Mouse (Mus musculus) gonadal fat pad, adult 2 months (tissue): ENCODE data around the gene Kcnmb2. TPM values are rescaled to one million over a fixed set of nuclear protein-coding genes. Genes with fewer than 3 reads are reported as not detected.

Source experiments
- DNase-seq: peaks from one replicate; pipeline ENCODE4 v3.0.0-alpha.2; 2012; ENCODE audit warnings: low read depth
- polyA plus RNA-seq: library from polyadenylated mRNA; depleted of rRNA; stranded (reverse); fragments of >200 nt; gene quantifications from 2 replicates; pipeline ENCODE4 v1.2.3, GENCODE M21; 2012; rRNA removed

Gene Kcnmb2
- polyA plus RNA-seq: 0.08 and 0.28 TPM in 2 replicates

DNA sequence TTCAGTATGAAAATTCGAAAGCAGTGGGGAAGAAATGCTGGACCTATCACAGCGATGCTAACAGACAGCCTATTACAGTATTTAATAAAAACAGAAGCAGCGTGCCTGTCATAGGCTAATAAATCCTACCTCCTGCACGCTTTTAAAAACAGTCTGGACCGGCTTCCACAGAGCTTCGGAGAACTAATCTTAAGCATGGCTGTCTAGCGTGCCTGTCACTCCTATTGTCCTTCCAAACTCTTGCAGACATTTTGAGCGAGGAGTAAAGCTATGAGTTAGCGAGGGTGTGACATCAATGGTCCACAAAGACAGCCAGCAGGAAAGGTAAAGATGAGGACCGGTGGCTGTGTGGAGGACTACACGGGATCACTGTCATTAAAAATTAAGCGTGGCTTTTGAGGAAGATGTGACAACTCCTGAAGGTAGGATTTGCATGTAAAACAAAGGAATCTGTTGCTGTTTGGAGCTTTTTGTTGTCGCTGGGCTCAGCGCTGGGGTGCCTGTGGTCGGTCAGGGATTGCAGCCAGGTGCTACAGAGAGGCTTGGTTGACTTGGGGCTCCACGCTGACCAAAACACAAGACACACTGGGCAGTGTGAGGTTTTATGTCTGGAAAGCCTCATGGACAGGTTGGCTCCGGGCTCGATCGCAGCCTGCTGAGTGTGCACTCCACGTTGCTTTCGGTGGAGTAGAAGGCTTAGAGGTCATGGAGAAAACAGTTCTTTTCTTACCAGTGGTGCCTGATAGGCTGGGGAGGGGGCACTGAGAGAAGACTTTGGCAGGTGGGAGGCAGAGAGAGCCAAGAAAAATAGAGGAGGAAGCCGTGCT is at the start of gene Kcnmb2:
TSS of gene Kcnmb2 (plus strand) at position 4 of the 827 bp plus-strand sequence.
- DNase-seq: no peak

DNA sequence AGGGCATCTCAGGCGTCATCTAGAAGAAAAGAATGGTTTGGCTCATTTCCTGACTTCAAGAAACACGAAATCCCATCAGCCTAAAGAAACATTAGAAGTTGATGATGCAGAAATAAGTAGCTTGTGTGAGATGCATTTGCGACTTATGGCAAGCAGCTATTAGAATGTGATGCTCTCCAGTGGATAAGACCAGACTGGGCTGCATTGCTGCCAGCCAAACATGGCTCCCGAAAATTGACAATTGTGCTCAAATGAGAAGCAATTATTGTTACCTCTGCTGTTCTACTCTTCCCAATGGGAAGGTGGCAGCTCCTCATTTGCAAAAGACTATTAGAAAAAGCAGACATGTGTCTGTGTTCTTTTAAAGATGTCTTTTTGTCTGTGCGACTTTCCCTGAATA is 38.8 kb upstream of the Kcnmb2 start:
- DNase-seq: no peak

DNA sequence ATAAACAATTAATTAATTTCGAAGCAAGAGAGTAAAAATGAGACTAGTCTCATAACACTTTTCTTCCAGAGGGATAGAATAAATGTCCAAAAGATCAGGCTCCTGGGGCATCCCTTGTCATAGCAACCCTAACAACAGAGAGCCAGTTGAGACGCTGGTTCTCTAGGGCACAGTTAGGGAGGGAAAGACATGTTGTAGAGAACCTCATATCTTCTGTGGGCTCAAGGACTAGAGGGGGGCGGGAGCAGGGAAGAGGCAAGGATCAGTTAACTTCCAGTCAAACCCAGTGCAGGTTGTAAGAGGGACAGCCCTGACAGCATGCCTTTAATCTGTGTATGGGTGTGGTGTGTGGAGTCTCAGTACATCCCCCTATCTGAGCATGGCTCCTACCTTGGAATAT is 38.2 kb upstream of the Kcnmb2 start:
- no peak for DNase-seq

DNA sequence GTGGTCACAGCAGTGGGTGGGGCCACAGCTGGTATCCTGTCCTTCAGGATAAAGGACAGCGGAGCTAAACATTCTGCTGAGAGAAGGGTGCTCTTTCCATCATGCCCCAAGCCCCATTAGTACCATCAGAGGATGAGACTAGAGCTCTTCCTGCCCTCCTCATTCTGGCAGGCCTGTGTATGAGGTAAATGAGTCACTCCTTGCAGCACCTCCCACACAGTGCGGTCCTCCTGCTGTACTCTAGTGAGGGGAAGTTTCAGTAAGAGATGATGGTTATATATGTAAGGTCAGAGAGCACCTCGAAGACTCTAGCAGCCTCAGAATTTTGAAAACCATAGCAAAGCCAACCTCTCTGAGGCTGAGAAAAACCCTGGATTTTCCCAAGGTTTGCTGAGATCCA is 30.8 kb upstream of the Kcnmb2 start:
- no peak for DNase-seq

DNA sequence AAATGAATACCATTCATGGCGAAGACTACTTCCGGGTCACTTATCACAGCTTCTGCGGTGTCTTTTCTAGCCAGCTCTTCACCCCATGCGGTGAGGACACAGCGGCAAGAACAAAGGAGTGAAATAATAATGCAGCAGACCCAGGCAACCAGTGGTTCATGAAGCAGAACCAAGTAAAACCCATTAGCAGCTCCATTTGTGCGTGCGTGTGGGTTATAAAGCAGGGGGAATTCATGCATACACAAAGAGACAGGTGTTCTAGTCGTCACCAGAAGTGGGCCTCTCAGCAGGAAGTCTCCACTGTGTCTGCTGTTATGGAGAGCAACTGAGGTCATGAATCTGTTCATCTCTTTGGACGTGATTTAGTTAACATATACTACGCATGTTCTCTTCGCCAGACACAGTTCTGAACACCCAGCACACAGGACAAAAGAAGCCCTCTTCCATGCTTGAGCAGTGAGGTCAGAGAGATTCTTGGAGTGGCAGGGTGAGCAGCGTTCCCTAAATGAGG is 19.6 kb upstream of the Kcnmb2 start:
- no peak for DNase-seq

DNA sequence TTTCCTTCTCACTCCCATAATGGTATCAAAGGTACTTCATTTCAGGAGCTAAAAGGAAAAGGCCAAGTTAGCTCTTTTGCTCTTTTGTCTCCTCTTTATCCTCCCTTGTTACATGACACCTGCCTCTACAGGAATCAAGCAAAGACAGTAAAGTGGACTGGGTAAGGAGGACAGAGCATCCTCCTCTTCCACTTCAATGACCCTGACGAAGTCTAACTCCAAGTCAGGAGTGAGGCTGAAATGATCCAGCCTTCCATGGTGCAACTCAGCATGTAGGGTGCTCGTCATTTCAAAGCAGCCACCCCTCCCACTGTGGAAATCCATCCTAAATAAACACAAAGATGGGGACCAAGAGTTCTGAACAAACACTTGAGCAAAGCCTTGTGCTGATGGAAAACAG is 9.7 kb upstream of the Kcnmb2 start:
- DNase-seq: no peak

DNA sequence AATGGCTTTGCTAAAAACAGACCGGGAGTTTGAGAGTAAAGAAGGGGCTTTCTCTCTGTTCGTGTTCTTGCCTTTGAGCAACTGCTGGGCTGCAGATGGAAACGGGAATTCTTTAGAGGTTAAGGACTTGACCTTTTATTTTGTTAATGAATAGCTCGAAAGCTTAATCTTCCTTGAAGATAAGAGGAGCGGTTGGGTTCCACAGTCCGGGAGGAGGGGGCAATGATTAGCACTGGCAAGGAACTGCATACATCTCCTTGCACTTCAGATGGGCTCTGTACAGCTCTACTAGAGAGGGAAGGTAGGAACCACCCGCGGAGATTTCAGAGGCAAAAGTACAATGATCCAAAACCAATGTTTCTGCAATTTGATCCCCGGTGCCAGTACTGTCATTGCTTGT is 1.2 kb downstream of the Kcnmb2 start:
- no peak for DNase-seq

DNA sequence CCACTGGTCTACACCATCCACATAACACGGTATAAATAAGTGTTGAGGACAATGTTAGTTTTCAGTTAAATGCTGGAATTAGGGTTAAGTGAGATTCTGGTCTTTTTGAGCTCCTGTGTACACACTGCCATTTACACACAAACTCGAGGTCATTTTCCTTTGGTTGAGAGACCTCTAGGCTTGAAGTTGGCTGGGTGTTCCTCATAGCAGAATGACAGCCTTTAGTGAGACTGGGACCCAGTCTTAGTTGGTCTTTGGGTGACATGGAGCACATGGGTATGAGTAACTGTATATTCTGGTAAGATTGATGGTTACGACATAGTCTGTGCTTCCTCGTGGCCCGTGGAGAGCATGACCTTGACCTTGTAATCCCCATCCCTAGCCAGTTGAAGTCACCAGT is 1.8 kb downstream of the Kcnmb2 start:
- no peak for DNase-seq

DNA sequence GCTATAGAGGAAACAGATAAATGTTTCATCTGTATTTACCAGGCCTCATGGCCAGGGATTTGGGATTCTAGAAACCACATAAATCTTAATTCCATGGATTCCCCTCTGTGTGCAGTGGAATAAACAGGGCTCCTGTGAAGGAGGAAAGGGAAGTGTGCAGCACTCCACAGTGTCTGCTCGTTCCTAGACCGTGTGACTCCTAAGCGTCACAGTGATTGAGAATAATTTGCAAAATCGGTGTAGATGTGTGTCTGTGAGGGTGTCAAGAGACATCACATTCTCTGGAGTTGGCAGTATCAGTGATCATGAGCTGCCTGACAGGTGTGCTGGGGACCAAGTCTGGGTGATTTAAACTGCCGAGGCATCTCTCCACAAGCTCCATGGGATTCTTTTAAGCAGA is 8.9 kb downstream of the Kcnmb2 start:
- no peak for DNase-seq

DNA sequence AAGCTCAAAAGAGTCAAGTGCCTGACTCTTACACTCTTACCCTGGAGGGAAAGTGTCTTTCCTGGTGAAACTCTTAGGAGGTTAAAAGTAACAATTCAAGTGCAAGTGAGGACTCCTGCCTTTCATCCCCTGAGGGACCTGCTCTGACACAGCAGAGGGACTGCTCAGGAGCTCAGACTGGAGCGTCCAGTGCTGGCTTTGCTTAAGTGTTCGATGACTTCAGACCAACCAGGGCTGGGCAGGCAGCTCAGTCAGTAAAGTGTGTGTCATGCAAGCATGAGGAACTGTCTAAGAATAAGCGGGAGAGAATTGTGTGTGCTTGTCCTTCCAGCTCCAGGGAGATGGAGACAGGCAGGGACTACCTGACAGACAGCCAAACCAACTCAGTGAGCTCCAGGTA is 9.4 kb downstream of the Kcnmb2 start:
- DNase-seq: no peak

DNA sequence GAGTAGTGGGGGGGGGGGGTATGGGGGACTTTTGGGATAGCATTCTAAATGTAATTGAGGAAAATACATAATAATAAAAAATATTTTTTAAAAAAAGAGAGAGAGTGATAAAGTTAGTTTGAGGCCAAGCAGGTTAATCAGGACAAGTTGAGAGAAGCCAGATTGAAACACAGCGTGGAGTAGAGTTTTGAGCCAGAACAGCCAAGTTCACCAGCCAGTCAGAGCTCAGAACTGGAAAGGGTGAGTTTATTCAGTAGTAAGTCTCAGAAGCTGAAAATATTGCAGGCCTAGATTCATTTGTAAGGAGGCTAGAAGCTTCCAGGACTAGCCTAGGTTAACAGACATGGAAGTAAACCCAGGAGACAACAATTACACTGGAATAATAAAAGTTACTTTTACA is 26.2 kb downstream of the Kcnmb2 start:
- no peak for DNase-seq

DNA sequence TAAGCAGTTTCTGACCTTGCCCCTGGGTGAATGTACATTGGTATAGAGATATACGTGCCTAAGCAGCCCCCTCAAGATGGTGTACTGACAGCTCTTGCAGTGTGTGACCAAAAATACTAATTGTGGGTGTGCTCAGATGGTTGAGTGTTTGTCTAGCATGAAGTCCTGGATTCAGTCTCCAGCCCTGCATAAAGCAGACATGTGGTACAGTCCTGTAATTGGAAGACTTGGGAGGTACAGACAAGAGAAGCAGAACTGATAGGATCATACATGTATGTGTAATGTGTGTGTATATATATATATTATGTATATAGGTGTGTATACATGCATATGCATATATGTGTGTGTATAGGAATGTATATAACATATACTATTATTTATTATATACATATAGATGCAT is 32.4 kb downstream of the Kcnmb2 start:
- no peak for DNase-seq

DNA sequence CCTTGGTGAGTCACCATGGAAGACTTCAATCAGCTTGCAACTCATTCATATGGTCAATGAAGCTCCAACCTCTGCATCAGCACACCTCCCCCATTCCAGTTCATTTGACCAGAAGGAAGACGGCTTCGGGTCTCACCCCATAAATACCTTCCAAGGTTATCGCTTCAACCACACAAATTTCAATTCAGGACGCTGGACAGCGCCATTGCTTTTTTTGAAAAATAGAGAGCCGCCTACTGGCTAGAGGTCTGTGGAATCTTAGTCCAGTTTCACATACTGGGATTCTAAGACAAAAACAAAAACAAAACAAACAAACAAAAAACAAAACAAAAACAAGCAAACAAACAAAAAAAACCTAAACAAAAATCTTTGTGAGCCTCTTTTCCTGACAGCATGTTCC is 39.2 kb downstream of the Kcnmb2 start:
- DNase-seq: no peak

DNA sequence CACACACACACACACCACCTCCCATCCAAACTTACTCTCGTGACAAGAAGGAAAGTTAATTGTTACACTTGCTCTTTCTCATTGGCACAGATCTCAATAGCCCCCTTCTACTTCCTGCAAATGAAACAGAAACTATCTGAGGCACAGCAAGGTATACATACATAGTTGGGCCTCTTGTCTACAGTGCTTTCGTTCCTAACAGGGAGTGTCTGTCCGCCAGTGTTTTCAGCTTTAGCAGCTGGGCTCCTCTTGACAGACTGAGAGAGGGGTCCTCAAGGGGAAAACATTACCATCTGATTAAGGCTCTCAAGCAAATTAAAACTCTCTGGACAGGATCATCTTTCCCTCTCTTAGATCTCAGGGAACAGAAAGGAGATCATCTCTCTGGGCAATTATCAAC is 51.9 kb downstream of the Kcnmb2 start:
- DNase-seq: no peak

DNA sequence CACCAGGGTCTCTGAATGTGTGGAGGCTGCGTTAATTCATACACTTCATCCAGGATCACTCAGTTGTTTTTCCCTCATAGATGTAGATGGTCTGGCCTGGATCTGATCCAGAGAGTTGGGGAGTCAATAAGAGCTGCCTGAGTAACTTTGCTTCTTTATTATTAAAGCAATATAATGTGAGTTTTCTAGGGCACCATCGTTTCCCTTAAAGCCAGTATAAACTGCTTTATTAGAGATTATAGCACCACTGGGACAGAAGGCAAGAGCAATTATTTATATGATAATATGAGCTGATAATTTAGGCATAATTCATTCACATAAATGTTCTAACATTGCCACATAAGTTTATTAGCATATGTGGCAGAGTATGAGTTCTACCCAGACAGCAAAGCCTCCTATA is 52.7 kb downstream of the Kcnmb2 start:
- no peak for DNase-seq

DNA sequence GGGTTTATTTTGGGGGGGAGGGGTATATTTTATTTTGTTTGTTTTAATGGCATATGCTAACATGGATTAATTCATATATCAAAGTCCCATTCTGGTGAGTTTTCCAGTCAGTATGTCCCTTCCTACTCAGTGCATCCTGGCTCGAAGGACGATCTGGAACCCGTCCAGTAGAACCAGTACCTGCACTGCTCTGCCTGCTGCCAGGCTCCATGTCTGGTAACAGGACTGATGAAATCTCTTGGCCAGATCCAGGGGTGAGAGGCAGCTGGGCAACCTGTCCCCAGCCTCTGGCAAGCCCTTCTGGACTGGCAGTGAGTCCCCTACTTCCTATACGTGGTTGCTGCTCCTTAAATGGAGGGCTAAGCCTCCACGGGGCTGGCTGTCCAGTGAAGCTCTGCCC is 57.5 kb downstream of the Kcnmb2 start:
- no peak for DNase-seq

DNA sequence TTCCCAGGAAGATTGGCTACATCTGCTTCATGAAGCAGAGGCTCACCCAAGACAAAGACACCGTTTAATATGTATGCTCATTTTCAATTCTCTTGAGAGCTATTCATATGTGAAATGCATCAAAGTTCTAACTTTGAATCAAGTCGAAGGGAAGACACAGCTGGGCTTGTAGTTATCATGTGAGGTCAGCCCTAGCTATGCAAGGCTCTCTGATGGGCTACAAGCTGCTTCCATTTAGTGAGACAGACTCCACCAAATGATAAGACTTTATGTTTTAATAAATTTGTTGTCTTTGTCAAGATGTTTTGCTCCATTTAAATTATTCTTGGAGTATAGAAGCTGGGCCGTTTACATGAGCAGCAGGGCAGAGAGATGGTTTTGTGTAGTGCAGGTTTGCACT is 58.9 kb downstream of the Kcnmb2 start:
- DNase-seq: no peak

DNA sequence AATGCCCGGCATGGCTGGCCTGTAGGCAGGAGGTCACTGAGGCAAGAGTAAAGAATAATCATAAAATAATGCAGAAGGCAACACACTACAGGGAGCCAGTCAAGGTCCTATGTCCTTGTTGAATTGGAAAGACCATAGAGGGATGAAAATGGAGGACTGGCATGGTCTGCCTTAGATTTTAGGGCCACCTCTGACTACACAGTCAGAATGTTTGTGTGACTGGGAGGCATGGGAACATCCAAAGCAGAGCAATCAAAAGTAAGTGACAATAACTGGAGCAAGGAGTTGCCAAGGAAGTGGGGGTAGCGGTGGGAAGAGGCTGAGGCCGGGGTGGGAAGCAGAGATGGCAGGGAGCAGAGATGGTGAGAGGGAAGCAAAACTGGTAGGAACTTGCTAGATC is 60.8 kb downstream of the Kcnmb2 start:
- DNase-seq: no peak

DNA sequence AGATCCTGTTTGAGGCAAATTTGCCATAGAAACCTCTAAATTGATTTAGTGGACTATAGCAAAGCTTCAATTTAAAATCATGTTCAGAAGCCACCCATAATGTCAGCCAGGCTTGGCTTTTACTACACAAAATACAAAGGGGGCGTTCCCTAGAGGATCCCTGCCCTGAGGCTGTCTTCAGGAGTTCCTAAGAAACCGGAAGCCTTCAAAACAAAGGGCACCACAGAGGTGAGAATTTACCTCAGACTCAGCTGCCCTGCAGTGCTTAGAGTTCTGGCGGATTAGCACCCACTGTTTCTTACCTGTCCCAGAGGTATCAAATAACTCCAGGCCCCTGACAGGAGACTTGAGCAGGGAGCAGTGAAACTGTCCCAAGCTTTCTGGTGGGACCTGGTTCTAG is 77.4 kb downstream of the Kcnmb2 start:
- no peak for DNase-seq

DNA sequence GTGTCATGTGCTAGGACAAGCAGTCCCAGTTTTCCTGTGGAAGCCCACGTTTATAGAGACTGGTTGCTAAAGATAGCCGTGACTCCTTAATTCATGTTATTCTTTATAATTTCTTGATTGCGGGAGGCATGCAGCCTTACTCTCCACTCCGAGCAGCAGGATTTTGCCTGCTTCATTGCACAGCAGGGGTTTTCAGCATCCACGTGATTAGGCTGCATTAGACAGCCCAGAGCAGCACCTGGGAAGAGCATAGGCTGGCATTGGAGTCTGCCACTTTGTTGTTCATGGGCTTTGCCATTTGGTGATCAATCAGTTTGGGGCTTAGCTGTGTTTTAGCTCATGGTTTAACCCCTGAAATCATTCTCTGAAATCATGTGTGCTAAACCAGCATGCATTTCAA is 80.1 kb downstream of the Kcnmb2 start:
- DNase-seq: no peak

DNA sequence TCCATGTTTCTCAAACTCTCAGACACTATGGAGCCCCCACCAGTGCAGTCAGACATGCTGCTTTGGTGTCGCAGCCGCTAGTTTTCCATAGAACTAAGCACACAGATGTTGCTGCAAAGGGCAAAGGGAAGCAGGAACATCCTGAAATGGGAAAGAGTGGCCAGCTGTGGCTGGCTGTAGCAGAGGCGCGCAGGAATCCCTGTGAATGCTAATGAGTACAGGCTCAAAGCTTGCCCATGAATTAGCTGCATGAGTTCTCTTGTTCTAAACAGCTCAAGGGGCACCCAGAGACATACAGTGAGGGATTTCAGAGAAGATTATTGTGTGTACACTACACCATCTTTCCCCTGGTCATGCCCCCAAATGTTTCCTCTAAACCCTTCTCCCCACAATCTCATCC is 82.8 kb downstream of the Kcnmb2 start:
- no peak for DNase-seq

DNA sequence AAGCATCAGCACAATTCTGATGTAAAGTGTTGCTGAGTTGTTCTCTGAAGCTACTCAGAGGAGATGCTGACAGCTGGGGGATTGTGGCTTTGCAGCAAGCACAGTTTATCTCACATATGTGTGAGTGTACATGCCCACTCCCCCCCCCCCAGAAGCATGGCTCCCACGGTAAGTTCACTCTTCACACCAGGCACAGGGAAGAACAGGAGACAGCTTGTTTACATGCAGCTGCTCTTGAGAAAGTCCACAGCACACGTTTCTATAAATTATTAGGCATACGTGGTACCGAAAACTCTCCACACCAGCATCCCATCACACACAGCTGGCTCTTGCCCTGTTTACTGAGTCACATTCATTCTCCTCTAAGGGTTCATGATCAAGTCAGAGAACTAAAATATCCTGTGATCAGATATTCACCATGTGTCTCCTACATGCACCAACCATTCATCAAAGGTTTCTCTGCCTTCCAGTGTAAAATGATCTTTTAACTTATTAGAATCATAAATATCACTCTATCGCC is 89.3 kb downstream of the Kcnmb2 start:
- no peak for DNase-seq

DNA sequence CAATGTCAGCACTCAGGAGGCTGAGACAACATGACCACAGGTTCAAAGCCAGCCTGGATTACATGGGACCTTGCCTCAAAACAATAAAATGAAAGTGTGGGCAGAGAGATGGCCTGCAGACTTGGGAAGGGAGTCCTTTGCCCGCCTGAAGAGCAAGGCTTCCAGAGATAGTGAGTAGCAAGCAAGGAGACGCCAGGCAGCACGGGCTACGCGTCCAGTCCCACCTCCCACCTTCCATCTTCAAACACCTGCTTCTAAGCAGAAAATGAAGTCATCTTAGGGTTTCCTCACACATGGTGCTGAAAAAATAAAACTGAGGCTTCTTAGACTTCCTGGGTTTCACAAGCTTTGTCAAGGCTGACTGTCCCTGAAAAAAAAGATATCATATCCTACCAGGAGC is 109.3 kb downstream of the Kcnmb2 start:
- DNase-seq: no peak
